Mouse (Mus musculus): ENCODE measurements at regions not wholly inside any gene's neighbourhood (a gene's known extent, or its start where the extent isn't known, plus 50 kb on each side); places are given as distances from the start of the nearest gene placed in this dataset.
"Not testable (repeated sequence)": the region's sequence is repeated elsewhere in the genome, so short reads cannot be mapped to it uniquely, and the experiment has no call there.

- DNase-seq (ENCODE audit: low spot score) = not testable (repeated sequence)
Measured at GRCm38 (mm10) chr6:47679946-47680345, 84.8 kb upstream of the Ezh2 start.

GRCm38 (mm10) chr6:47672741-47673140 is 77.6 kb upstream of the Ezh2 start:
- DNase-seq (ENCODE audit: low spot score) = peak; percentile 69

GRCm38 (mm10) chr6:47652880-47653279 is 57.7 kb upstream of the Ezh2 start:
- DNase-seq (ENCODE audit: low spot score) = peak; percentile 42

GRCm38 (mm10) chr6:47651385-47651718 is 56.2 kb upstream of the Ezh2 start:
- not testable (repeated sequence) for DNase-seq (ENCODE audit: low spot score)

- peak; percentile 98 for DNase-seq (ENCODE audit: low spot score)
Measured at GRCm38 (mm10) chr6:47650463-47651384, 55.6 kb upstream of the Ezh2 start.

- DNase-seq (ENCODE audit: low spot score) = peak; percentile 46
Measured at GRCm38 (mm10) chr6:47649961-47650360, 54.8 kb upstream of the Ezh2 start.

- DNase-seq (ENCODE audit: low spot score) = peak; percentile 49
Measured at GRCm38 (mm10) chr6:47649451-47649931, 54.4 kb upstream of the Ezh2 start.

- DNase-seq (ENCODE audit: low spot score) = peak; percentile 45
Measured at GRCm38 (mm10) chr6:47648899-47649298, 53.8 kb upstream of the Ezh2 start.

- no peak for DNase-seq (ENCODE audit: low spot score)
Measured at GRCm38 (mm10) chr6:47648316-47648715, 53.2 kb upstream of the Ezh2 start.

- DNase-seq (ENCODE audit: low spot score) = peak; percentile 51
Measured at GRCm38 (mm10) chr6:47647876-47648275, 52.7 kb upstream of the Ezh2 start.

GRCm38 (mm10) chr6:47646731-47647567 is 51.8 kb upstream of the Ezh2 start:
- peak; percentile 44 for DNase-seq (ENCODE audit: low spot score)

- no peak for DNase-seq (ENCODE audit: low spot score)
Measured at GRCm38 (mm10) chr6:47646022-47646421, 50.9 kb upstream of the Ezh2 start.
